Mouse (Mus musculus) retina, adult 2 months (tissue): ENCODE results near the gene Calu.
"Not testable (repeated sequence)": the region's sequence is repeated elsewhere in the genome, so short reads cannot be mapped to it uniquely, and the experiment has no call there.

Experiments
- DNase-seq: peaks from one replicate; pipeline ENCODE4 v3.0.0-alpha.2; 2012; ENCODE audit warnings: low read depth, low spot score

Calu gene

GRCm38 (mm10) chr6:29347665-29348370, at the start of gene Calu:
TSS of gene Calu (plus strand) at chr6:29348069.
- peak; percentile 96 for DNase-seq

GRCm38 (mm10) chr6:29299112-29299511, 48.8 kb upstream of the Calu start:
- DNase-seq: no peak

- DNase-seq: no peak
Measured at GRCm38 (mm10) chr6:29303251-29303650, 44.6 kb upstream of the Calu start.

GRCm38 (mm10) chr6:29303726-29304125, 44.1 kb upstream of the Calu start:
- no peak for DNase-seq

GRCm38 (mm10) chr6:29305462-29305861, 42.4 kb upstream of the Calu start:
- DNase-seq: no peak

- DNase-seq: no peak
Measured at GRCm38 (mm10) chr6:29308846-29309605, 38.8 kb upstream of the Calu start.

GRCm38 (mm10) chr6:29313690-29314202, 34.1 kb upstream of the Calu start:
- DNase-seq: no peak

GRCm38 (mm10) chr6:29317286-29317685, 30.6 kb upstream of the Calu start:
- DNase-seq: no peak

GRCm38 (mm10) chr6:29317941-29318340, 29.9 kb upstream of the Calu start:
- DNase-seq: no peak

GRCm38 (mm10) chr6:29318879-29319278, 29.0 kb upstream of the Calu start, which contains the start of gene Fam71f1:
TSS of gene Fam71f1 (plus strand) at chr6:29319140.
- DNase-seq: no peak

- no peak for DNase-seq
Measured at GRCm38 (mm10) chr6:29321586-29321985, 26.3 kb upstream of the Calu start.

GRCm38 (mm10) chr6:29322147-29322546, 25.7 kb upstream of the Calu start:
- DNase-seq: no peak

GRCm38 (mm10) chr6:29322735-29323134, 25.1 kb upstream of the Calu start:
- DNase-seq: no peak

GRCm38 (mm10) chr6:29326961-29327360, 20.9 kb upstream of the Calu start:
- DNase-seq: no peak

GRCm38 (mm10) chr6:29329514-29329913, 18.4 kb upstream of the Calu start:
- DNase-seq: no peak

- DNase-seq: not testable (repeated sequence)
Measured at GRCm38 (mm10) chr6:29346512-29346911, 1.4 kb upstream of the Calu start.

- DNase-seq: no peak
Measured at GRCm38 (mm10) chr6:29347189-29347588, 680 bp upstream of the Calu start.

- DNase-seq: no peak
Measured at GRCm38 (mm10) chr6:29348371-29348724, 479 bp downstream of the Calu start.

GRCm38 (mm10) chr6:29351613-29352012, 3.7 kb downstream of the Calu start:
- DNase-seq: no peak

- no peak for DNase-seq
Measured at GRCm38 (mm10) chr6:29352816-29353215, 4.9 kb downstream of the Calu start.

- DNase-seq: no peak
Measured at GRCm38 (mm10) chr6:29359386-29359785, 11.5 kb downstream of the Calu start.

- no peak for DNase-seq
Measured at GRCm38 (mm10) chr6:29360211-29360610, 12.3 kb downstream of the Calu start.
